Mouse (Mus musculus) layer of hippocampus, adult 2 months (tissue): ENCODE data around the gene Man1b1. TPM values are rescaled to one million over a fixed set of nuclear protein-coding genes. Genes with fewer than 3 reads are reported as not detected.

Experiments
- DNase-seq, 2 experiments: peaks; one replicate each; pipeline ENCODE4 v3.0.0; 2022; ENCODE audit warnings: low spot score in 2 of 2
- H3K27ac ChIP-seq: fragments of 200-600 bp; 2 replicates; pipeline ENCODE4 v1.8.1; 2022
- H3K4me3 ChIP-seq: fragments of 200-600 bp; 2 replicates; pipeline ENCODE4 v1.8.1; 2022; ENCODE audit warnings: mild to moderate bottlenecking
- CTCF ChIP-seq: fragments of 200-600 bp; conservative IDR thresholded peaks from 2 replicates; pipeline ENCODE4 v1.8.1; 2022; ENCODE audit warnings: antibody characterized with exemption, mild to moderate bottlenecking, moderate library complexity
- long read RNA-seq, 2 experiments: library from polyadenylated mRNA; stranded (forward); transcript quantifications; one replicate each; pipeline ENCODE4 v2.0.0; 2021; ENCODE audit warnings: borderline mapping rate in 2 of 2
- total RNA-seq, 2 experiments: library from RNA; stranded (reverse); gene quantifications; 2 replicates each; pipeline ENCODE4 v1.2.3; 2021

Gene Man1b1
- total RNA-seq: 10 to 100 TPM; 56.4 to 58.0 TPM
- long read RNA-seq, experiment 1, transcript Man1b1-201 (13 exons, 3,755 nt): major isoform, 55 of 72 reads
- long read RNA-seq, experiment 1, partial matches to known transcripts: 6 of 72 reads
- long read RNA-seq, experiment 1, other reads (novel, unspliced or antisense): 11 of 72 reads
- long read RNA-seq, experiment 2, transcript Man1b1-201 (13 exons, 3,755 nt): major isoform, 59 of 87 reads
- long read RNA-seq, experiment 2, partial matches to known transcripts: 10 of 87 reads
- long read RNA-seq, experiment 2, other reads (novel, unspliced or antisense): 18 of 87 reads

- peak; percentile 52 for TF ChIP-seq CTCF
- DNase-seq: peak; percentile 99
- Histone ChIP-seq H3K27ac (peak within 1 kb of the TSS; percentile 90), H3K4me3 (peak within 1 kb of the TSS; percentile 97)
Observed at GRCm38 (mm10) chr2:25332286-25333160, at the start of gene Man1b1. TSS of gene Man1b1 (plus strand) at chr2:25332338.

GRCm38 (mm10) chr2:25285551-25285950, 46.6 kb upstream of the Man1b1 start:
- DNase-seq: no peak
- H3K4me3 ChIP-seq: no peak overlapping the region
- TF ChIP-seq CTCF: no peak
- H3K27ac ChIP-seq: peak overlapping the region; percentile 23; the same call in 1 of the 2 replicates

- Histone ChIP-seq H3K4me3 (no peak overlapping the region), H3K27ac (peak overlapping the region; percentile 92)
- no peak for TF ChIP-seq CTCF
- DNase-seq: no peak
Observed at GRCm38 (mm10) chr2:25286314-25286713, 45.8 kb upstream of the Man1b1 start.

- DNase-seq: peak in 1 of 2 experiments; percentile 52
- Histone ChIP-seq H3K27ac (peak overlapping the region; percentile 92), H3K4me3 (no peak overlapping the region)
- no peak for TF ChIP-seq CTCF
Observed at GRCm38 (mm10) chr2:25286837-25287636, 45.1 kb upstream of the Man1b1 start.

- TF ChIP-seq CTCF: no peak
- H3K4me3 ChIP-seq: no peak within 1 kb of the TSS
- H3K27ac ChIP-seq: peak within 1 kb of the TSS; percentile 92
- DNase-seq: peak in 1 of 2 experiments; percentile 13
Observed at GRCm38 (mm10) chr2:25287927-25288649, 44.0 kb upstream of the Man1b1 start, which contains the start of gene Tmem210. TSS of gene Tmem210 (plus strand) at chr2:25288145.

- Histone ChIP-seq H3K4me3 (no peak overlapping the region), H3K27ac (peak overlapping the region; percentile 92; the same call in 1 of the 2 replicates)
- DNase-seq: peak in 1 of 2 experiments; percentile 19
- no peak for TF ChIP-seq CTCF
Observed at GRCm38 (mm10) chr2:25288734-25289345, 43.3 kb upstream of the Man1b1 start.

GRCm38 (mm10) chr2:25289651-25290050, 42.5 kb upstream of the Man1b1 start, which contains the start of gene Lrrc26:
TSS of gene Lrrc26 (plus strand) at chr2:25289915.
- no peak for TF ChIP-seq CTCF
- Histone ChIP-seq H3K27ac (peak within 1 kb of the TSS; percentile 92), H3K4me3 (peak within 1 kb of the TSS; percentile 8; the same call in 1 of the 2 replicates)
- DNase-seq: peak in 1 of 2 experiments; percentile 3

- Histone ChIP-seq H3K27ac (peak overlapping the region; percentile 92), H3K4me3 (peak overlapping the region; percentile 8; the same call in 1 of the 2 replicates)
- TF ChIP-seq CTCF: no peak
- peak; percentile 35 to 61 for DNase-seq
Observed at GRCm38 (mm10) chr2:25290101-25290815, 41.9 kb upstream of the Man1b1 start.

GRCm38 (mm10) chr2:25290816-25291130, 41.4 kb upstream of the Man1b1 start:
- Histone ChIP-seq H3K27ac (peak overlapping the region; percentile 92), H3K4me3 (no peak overlapping the region)
- no peak for TF ChIP-seq CTCF
- no peak for DNase-seq

- peak in 1 of 2 experiments; percentile 4 for DNase-seq
- peak; percentile 54 for TF ChIP-seq CTCF
- H3K4me3 ChIP-seq: no peak overlapping the region; the same call in 1 of the 2 replicates
- peak overlapping the region; percentile 92 for H3K27ac ChIP-seq
Observed at GRCm38 (mm10) chr2:25291184-25292053, 40.7 kb upstream of the Man1b1 start.
